Mouse (Mus musculus) CH12.LX (cell line): ENCODE data around the gene Lcat. TPM values are rescaled to one million over a fixed set of nuclear protein-coding genes. Genes with fewer than 3 reads are reported as not detected.
A peak's percentile ranks its signal among the peaks of the same experiment; 100 is the strongest.
"Not testable (repeated sequence)": the region's sequence is repeated elsewhere in the genome, so short reads cannot be mapped to it uniquely, and the experiment has no call there.

Experiments
- DNase-seq: peaks from one replicate; pipeline ENCODE4 v3.0.0-alpha.2; 2013; ENCODE audit errors: extremely low read depth
- H3K27ac ChIP-seq: 2 replicates; pipeline ENCODE4 v1.5.1; 2012; ENCODE audit warnings: low read depth, mild to moderate bottlenecking, control low read depth, moderate library complexity; ENCODE audit not compliant: insufficient read depth
- H3K27me3 ChIP-seq: replicated peaks from 2 replicates; pipeline ENCODE3; 2012; ENCODE audit warnings: inconsistent platforms
- H3K36me3 ChIP-seq, 2 experiments: replicated peaks in 1 of 2; 2 replicates each; pipeline versions ENCODE3 to v1.6.1; 2012; ENCODE audit warnings: inconsistent platforms in 1 of 2, low read length in 1 of 2, mild to moderate bottlenecking in 1 of 2, mixed read lengths in 1 of 2, moderate library complexity in 1 of 2; ENCODE audit not compliant: control insufficient read depth in 1 of 2, insufficient read depth in 1 of 2
- H3K4me1 ChIP-seq, 2 experiments: 2 replicates each; pipeline ENCODE4 v1.6.1; 2012; ENCODE audit warnings: inconsistent platforms in 1 of 2, moderate library complexity in 1 of 2; ENCODE audit not compliant: insufficient read depth in 2 of 2, control insufficient read depth in 1 of 2
- H3K4me2 ChIP-seq: 2 replicates; pipeline ENCODE4 v1.6.1; 2012; ENCODE audit warnings: low read depth, mild to moderate bottlenecking, control low read depth; ENCODE audit not compliant: poor library complexity, insufficient read depth, severe bottlenecking
- H3K4me3 ChIP-seq, 3 experiments: fragments of 150-350 bp in 1 of 3; sonication (generic) in 1 of 3; replicated peaks in 1 of 3; 2 replicates each; pipeline versions ENCODE3 to v1.5.1; 2011 to 2012; ENCODE audit warnings: low read depth in 2 of 3, low read length in 2 of 3, mild to moderate bottlenecking in 2 of 3, moderate library complexity in 2 of 3, control low read depth in 1 of 3, improper control_type of control experiment in 1 of 3, inconsistent platforms in 1 of 3, mixed read lengths in 1 of 3; ENCODE audit not compliant: poor library complexity in 1 of 3
- H3K79me2 ChIP-seq: replicated peaks from 2 replicates; pipeline ENCODE4 v1.6.1; 2012; ENCODE audit warnings: mild to moderate bottlenecking, moderate library complexity; ENCODE audit not compliant: control insufficient read depth, poor library complexity, insufficient read depth, severe bottlenecking; ENCODE audit errors: extremely low read depth
- H3K9ac ChIP-seq: 2 replicates; pipeline ENCODE4 v1.6.1; 2012; ENCODE audit warnings: low read depth, mild to moderate bottlenecking, control low read depth, moderate library complexity; ENCODE audit not compliant: insufficient read depth
- H3K9me3 ChIP-seq: replicated peaks from 2 replicates; pipeline ENCODE3; 2012; ENCODE audit warnings: low read length, inconsistent platforms, mixed read lengths
- CHD2 ChIP-seq: IDR thresholded peaks from 2 replicates; pipeline ENCODE4 v1.6.1; 2011; ENCODE audit warnings: low read length, improper control_type of control experiment
- CTCF ChIP-seq, 2 experiments: IDR thresholded peaks in 1 of 2; conservative IDR thresholded peaks in 1 of 2; 2 replicates each; pipeline ENCODE4 v1.5.1; 2011 to 2012; ENCODE audit warnings: low read depth in 2 of 2, low read length in 2 of 2, improper control_type of control experiment in 1 of 2, inconsistent platforms in 1 of 2, mild to moderate bottlenecking in 1 of 2, moderate library complexity in 1 of 2
- EP300 ChIP-seq: IDR thresholded peaks from 2 replicates; pipeline ENCODE4 v1.6.1; 2011; ENCODE audit warnings: low read length, improper control_type of control experiment
- ETS1 ChIP-seq: conservative IDR thresholded peaks from 2 replicates; pipeline ENCODE4 v1.6.1; 2012; ENCODE audit warnings: low read depth, mild to moderate bottlenecking, inconsistent platforms, low read length, improper control_type of control experiment, moderate library complexity
- MAFK ChIP-seq: IDR thresholded peaks from 2 replicates; pipeline ENCODE4 v1.6.1; 2011; ENCODE audit warnings: low read length, improper control_type of control experiment; ENCODE audit not compliant: insufficient replicate concordance
- MAX ChIP-seq: IDR thresholded peaks from 2 replicates; pipeline ENCODE4 v1.6.1; 2011; ENCODE audit warnings: low read length, improper control_type of control experiment
- MEF2A ChIP-seq: IDR thresholded peaks from 2 replicates; pipeline ENCODE4 v1.6.1; 2014; ENCODE audit warnings: low read depth, mild to moderate bottlenecking, inconsistent platforms, low read length, improper control_type of control experiment, borderline replicate concordance
- MXI1 ChIP-seq: IDR thresholded peaks from 2 replicates; pipeline ENCODE4 v1.6.1; 2011; ENCODE audit warnings: mild to moderate bottlenecking, low read depth, low read length, improper control_type of control experiment
- NELFE ChIP-seq: IDR thresholded peaks from 2 replicates; pipeline ENCODE4 v1.6.1; 2011; ENCODE audit warnings: low read depth, low read length, improper control_type of control experiment
- RAD21 ChIP-seq: IDR thresholded peaks from 2 replicates; pipeline ENCODE4 v1.6.1; 2011; ENCODE audit warnings: low read depth, mild to moderate bottlenecking, low read length, improper control_type of control experiment, moderate library complexity
- RCOR1 ChIP-seq: conservative IDR thresholded peaks from 2 replicates; pipeline ENCODE4 v1.6.1; 2012; ENCODE audit warnings: low read depth, mild to moderate bottlenecking, inconsistent platforms, low read length, improper control_type of control experiment
- TCF12 ChIP-seq: IDR thresholded peaks from 2 replicates; pipeline ENCODE4 v1.6.1; 2014; ENCODE audit warnings: low read depth, mild to moderate bottlenecking, inconsistent platforms, low read length, improper control_type of control experiment
- ZKSCAN1 ChIP-seq: IDR thresholded peaks from 2 replicates; pipeline ENCODE4 v1.6.1; 2012; ENCODE audit warnings: low read depth, inconsistent platforms, low read length, improper control_type of control experiment, borderline replicate concordance
- ZMIZ1 ChIP-seq: IDR thresholded peaks from 2 replicates; pipeline ENCODE4 v1.6.1; 2012; ENCODE audit warnings: low read depth, mild to moderate bottlenecking, inconsistent platforms, low read length, improper control_type of control experiment
- ZNF384 ChIP-seq: IDR thresholded peaks from 2 replicates; pipeline ENCODE4 v1.6.1; 2012; ENCODE audit warnings: low read depth, low read length, improper control_type of control experiment, inconsistent platforms
- dilution Hi-C: fragments of 300-500 bp; cut with MboI; formaldehyde crosslinking; loops from 2 replicates; pipeline ENCODE4 v1.14.3; 2020; ENCODE audit warnings: low sequenced_read_pairs; ENCODE audit not compliant: extremely low pct_unique_long_range_greater_than_20kb, extremely low pct_ligation_motif_present
- in situ Hi-C: fragments of 300-500 bp; cut with MboI; formaldehyde crosslinking; loops from 3 replicates; pipeline ENCODE4 v1.14.3; 2019; ENCODE audit warnings: low sequenced_read_pairs, low pct_ligation_motif_present, low pct_unique_long_range_greater_than_20kb, mixed read lengths
- polyA plus RNA-seq: library from polyadenylated mRNA; unstranded; fragments of >175 nt; gene quantifications from 2 replicates; pipeline ENCODE4 v1.2.1, GENCODE M21; 2012; ENCODE audit warnings: low read depth; ENCODE audit not compliant: insufficient read length
- total RNA-seq, 2 experiments: library from RNA; depleted of rRNA; stranded (reverse); fragments of 300-350 nt in 1 of 2; fragments of >200 nt in 1 of 2; gene quantifications; 2 replicates each; pipeline ENCODE4 v1.2.3; 2012 to 2014

Lcat gene
- total and polyA plus RNA-seq, 3 experiments, result 0.17 to 0.34 TPM; not detected in 1

GRCm38 (mm10) chr8:105988546-105988945 lies 45.4 kb upstream of the Lcat start:
- dilution Hi-C loops (no loop called here), in situ Hi-C loops (no loop called here)
- Histone ChIP-seq H3K36me3 (no peaks in the 10 kb centered on the region), H3K4me1 (peaks cover 13 to 29% of the 10 kb centered on the region in 2 experiments), H3K9ac (no peak overlapping the region), H3K27me3 (peaks cover 6% of the 10 kb centered on the region), H3K79me2 (no peaks in the 10 kb centered on the region), H3K27ac (no peak overlapping the region), H3K4me2 (no peak overlapping the region), H3K4me3 (no peak overlapping the region), H3K9me3 (no peaks in the 10 kb centered on the region)
- TF ChIP-seq MEF2A, result no peak
- no peak for TF ChIP-seq RCOR1
- no peak for TF ChIP-seq EP300
- no peak for TF ChIP-seq ZNF384
- DNase-seq, result no peak

- H3K9ac ChIP-seq, H3K79me2 ChIP-seq, H3K4me2 ChIP-seq, H3K27me3 ChIP-seq, H3K27ac ChIP-seq, H3K36me3 ChIP-seq, DNase-seq, dilution Hi-C loops, H3K9me3 ChIP-seq, in situ Hi-C loops, H3K4me3 ChIP-seq: not testable (repeated sequence)
- peaks cover 5 to 11% of the 10 kb centered on the region in 2 experiments; a peak in 3 of 4 replicates for H3K4me1 ChIP-seq
These were observed 40.2 kb upstream of the Lcat start for GRCm38 (mm10) chr8:105983406-105983805.

GRCm38 (mm10) chr8:105981146-105981545 lies 38.0 kb upstream of the Lcat start:
- Histone ChIP-seq H3K27ac (no peak overlapping the region), H3K9ac (no peak overlapping the region), H3K4me3 (no peak overlapping the region), H3K4me1 (peaks cover 5 to 11% of the 10 kb centered on the region in 2 experiments; a peak in 3 of 4 replicates), H3K36me3 (no peaks in the 10 kb centered on the region), H3K79me2 (no peaks in the 10 kb centered on the region), H3K4me2 (no peak overlapping the region), H3K27me3 (peaks cover 2% of the 10 kb centered on the region), H3K9me3 (peaks cover 3% of the 10 kb centered on the region)
- dilution Hi-C loops (no loop called here), in situ Hi-C loops (no loop called here)
- DNase-seq, result no peak
- no peak for TF ChIP-seq RCOR1
- no peak for TF ChIP-seq ZKSCAN1
- no peak for TF ChIP-seq MXI1
- TF ChIP-seq CHD2, result no peak
- TF ChIP-seq MEF2A, result no peak
- no peak for TF ChIP-seq NELFE
- no peak for TF ChIP-seq ZMIZ1
- TF ChIP-seq CTCF (conservative IDR thresholded peaks at IDR 0.05 in 1 of 2, IDR thresholded peaks at IDR 0.05 in 1 of 2; ENCODE audit: low read depth in 2 of 2, low read length in 2 of 2), result peak in 1 of 2 experiments; percentile 20; a peak in 2 of 4 replicates
- TF ChIP-seq ETS1, result no peak
- peak; percentile 2 for TF ChIP-seq RAD21
- no peak for TF ChIP-seq MAX
- TF ChIP-seq TCF12, result no peak
- TF ChIP-seq MAFK, result no peak
